Mouse (Mus musculus) CH12.LX (cell line): Measurements from ENCODE around the gene Alppl2. TPM values are rescaled to one million over a fixed set of nuclear protein-coding genes. Genes with fewer than 3 reads are reported as not detected.

Experiments used
- DNase-seq: peaks from one replicate; pipeline ENCODE4 v3.0.0-alpha.2; 2013; ENCODE audit errors: extremely low read depth
- H3K27ac ChIP-seq: 2 replicates; pipeline ENCODE4 v1.5.1; 2012; ENCODE audit warnings: low read depth, mild to moderate bottlenecking, control low read depth, moderate library complexity; ENCODE audit not compliant: insufficient read depth
- H3K27me3 ChIP-seq: replicated peaks from 2 replicates; pipeline ENCODE3; 2012; ENCODE audit warnings: inconsistent platforms
- H3K36me3 ChIP-seq, 2 experiments: replicated peaks in 1 of 2; 2 replicates each; pipeline versions ENCODE3 to v1.6.1; 2012; ENCODE audit warnings: inconsistent platforms in 1 of 2, low read length in 1 of 2, mild to moderate bottlenecking in 1 of 2, mixed read lengths in 1 of 2, moderate library complexity in 1 of 2; ENCODE audit not compliant: control insufficient read depth in 1 of 2, insufficient read depth in 1 of 2
- H3K4me1 ChIP-seq, 2 experiments: 2 replicates each; pipeline ENCODE4 v1.6.1; 2012; ENCODE audit warnings: inconsistent platforms in 1 of 2, moderate library complexity in 1 of 2; ENCODE audit not compliant: insufficient read depth in 2 of 2, control insufficient read depth in 1 of 2
- H3K4me2 ChIP-seq: 2 replicates; pipeline ENCODE4 v1.6.1; 2012; ENCODE audit warnings: low read depth, mild to moderate bottlenecking, control low read depth; ENCODE audit not compliant: poor library complexity, insufficient read depth, severe bottlenecking
- H3K4me3 ChIP-seq, 3 experiments: fragments of 150-350 bp in 1 of 3; sonication (generic) in 1 of 3; replicated peaks in 1 of 3; 2 replicates each; pipeline versions ENCODE3 to v1.5.1; 2011 to 2012; ENCODE audit warnings: low read depth in 2 of 3, low read length in 2 of 3, mild to moderate bottlenecking in 2 of 3, moderate library complexity in 2 of 3, control low read depth in 1 of 3, improper control_type of control experiment in 1 of 3, inconsistent platforms in 1 of 3, mixed read lengths in 1 of 3; ENCODE audit not compliant: poor library complexity in 1 of 3
- H3K79me2 ChIP-seq: replicated peaks from 2 replicates; pipeline ENCODE4 v1.6.1; 2012; ENCODE audit warnings: mild to moderate bottlenecking, moderate library complexity; ENCODE audit not compliant: control insufficient read depth, poor library complexity, insufficient read depth, severe bottlenecking; ENCODE audit errors: extremely low read depth
- H3K9ac ChIP-seq: 2 replicates; pipeline ENCODE4 v1.6.1; 2012; ENCODE audit warnings: low read depth, mild to moderate bottlenecking, control low read depth, moderate library complexity; ENCODE audit not compliant: insufficient read depth
- H3K9me3 ChIP-seq: replicated peaks from 2 replicates; pipeline ENCODE3; 2012; ENCODE audit warnings: low read length, inconsistent platforms, mixed read lengths
- BHLHE40 ChIP-seq: IDR thresholded peaks from 2 replicates; pipeline ENCODE4 v1.6.1; 2011; ENCODE audit warnings: mild to moderate bottlenecking, low read depth, low read length, improper control_type of control experiment
- CTCF ChIP-seq, 2 experiments: IDR thresholded peaks in 1 of 2; conservative IDR thresholded peaks in 1 of 2; 2 replicates each; pipeline ENCODE4 v1.5.1; 2011 to 2012; ENCODE audit warnings: low read depth in 2 of 2, low read length in 2 of 2, improper control_type of control experiment in 1 of 2, inconsistent platforms in 1 of 2, mild to moderate bottlenecking in 1 of 2, moderate library complexity in 1 of 2
- E2F4 ChIP-seq: IDR thresholded peaks from 2 replicates; pipeline ENCODE4 v1.6.1; 2011; ENCODE audit warnings: low read depth, low read length, improper control_type of control experiment; ENCODE audit not compliant: insufficient replicate concordance
- ELF1 ChIP-seq: IDR thresholded peaks from 2 replicates; pipeline ENCODE4 v1.6.1; 2014; ENCODE audit warnings: low read depth, mild to moderate bottlenecking, inconsistent platforms, low read length, improper control_type of control experiment
- EP300 ChIP-seq: IDR thresholded peaks from 2 replicates; pipeline ENCODE4 v1.6.1; 2011; ENCODE audit warnings: low read length, improper control_type of control experiment
- ETS1 ChIP-seq: conservative IDR thresholded peaks from 2 replicates; pipeline ENCODE4 v1.6.1; 2012; ENCODE audit warnings: low read depth, mild to moderate bottlenecking, inconsistent platforms, low read length, improper control_type of control experiment, moderate library complexity
- HCFC1 ChIP-seq: IDR thresholded peaks from 2 replicates; pipeline ENCODE4 v1.6.1; 2012; ENCODE audit warnings: low read depth, mild to moderate bottlenecking, inconsistent platforms, low read length, improper control_type of control experiment
- IRF4 ChIP-seq: IDR thresholded peaks from 2 replicates; pipeline ENCODE4 v1.6.1; 2014; ENCODE audit warnings: low read depth, mild to moderate bottlenecking, inconsistent platforms, low read length, improper control_type of control experiment
- MAX ChIP-seq: IDR thresholded peaks from 2 replicates; pipeline ENCODE4 v1.6.1; 2011; ENCODE audit warnings: low read length, improper control_type of control experiment
- MXI1 ChIP-seq: IDR thresholded peaks from 2 replicates; pipeline ENCODE4 v1.6.1; 2011; ENCODE audit warnings: mild to moderate bottlenecking, low read depth, low read length, improper control_type of control experiment
- MYC ChIP-seq: IDR thresholded peaks from 2 replicates; pipeline ENCODE4 v1.6.1; 2011; ENCODE audit warnings: low read depth, mild to moderate bottlenecking, improper control_type of control experiment, low read length
- NRF1 ChIP-seq: IDR thresholded peaks from 2 replicates; pipeline ENCODE4 v1.6.1; 2014; ENCODE audit warnings: low read depth, mild to moderate bottlenecking, inconsistent platforms, low read length, improper control_type of control experiment, moderate library complexity
- RAD21 ChIP-seq: IDR thresholded peaks from 2 replicates; pipeline ENCODE4 v1.6.1; 2011; ENCODE audit warnings: low read depth, mild to moderate bottlenecking, low read length, improper control_type of control experiment, moderate library complexity
- RCOR1 ChIP-seq: conservative IDR thresholded peaks from 2 replicates; pipeline ENCODE4 v1.6.1; 2012; ENCODE audit warnings: low read depth, mild to moderate bottlenecking, inconsistent platforms, low read length, improper control_type of control experiment
- SMC3 ChIP-seq: IDR thresholded peaks from 2 replicates; pipeline ENCODE4 v1.6.1; 2011; ENCODE audit warnings: low read depth, low read length, improper control_type of control experiment
- TCF12 ChIP-seq: IDR thresholded peaks from 2 replicates; pipeline ENCODE4 v1.6.1; 2014; ENCODE audit warnings: low read depth, mild to moderate bottlenecking, inconsistent platforms, low read length, improper control_type of control experiment
- UBTF ChIP-seq: IDR thresholded peaks from 2 replicates; pipeline ENCODE4 v1.6.1; 2012; ENCODE audit warnings: low read depth, mild to moderate bottlenecking, inconsistent platforms, low read length, improper control_type of control experiment, moderate library complexity
- USF2 ChIP-seq: conservative IDR thresholded peaks from 2 replicates; pipeline ENCODE4 v1.6.1; 2011; ENCODE audit warnings: low read depth, low read length, improper control_type of control experiment
- ZC3H11A ChIP-seq: IDR thresholded peaks from 2 replicates; pipeline ENCODE4 v1.6.1; 2012; ENCODE audit warnings: low read depth, mild to moderate bottlenecking, inconsistent platforms, low read length, improper control_type of control experiment
- ZKSCAN1 ChIP-seq: IDR thresholded peaks from 2 replicates; pipeline ENCODE4 v1.6.1; 2012; ENCODE audit warnings: low read depth, inconsistent platforms, low read length, improper control_type of control experiment, borderline replicate concordance
- ZMIZ1 ChIP-seq: IDR thresholded peaks from 2 replicates; pipeline ENCODE4 v1.6.1; 2012; ENCODE audit warnings: low read depth, mild to moderate bottlenecking, inconsistent platforms, low read length, improper control_type of control experiment
- dilution Hi-C: fragments of 300-500 bp; cut with MboI; formaldehyde crosslinking; loops from 2 replicates; pipeline ENCODE4 v1.14.3; 2020; ENCODE audit warnings: low sequenced_read_pairs; ENCODE audit not compliant: extremely low pct_unique_long_range_greater_than_20kb, extremely low pct_ligation_motif_present
- in situ Hi-C: fragments of 300-500 bp; cut with MboI; formaldehyde crosslinking; loops from 3 replicates; pipeline ENCODE4 v1.14.3; 2019; ENCODE audit warnings: low sequenced_read_pairs, low pct_ligation_motif_present, low pct_unique_long_range_greater_than_20kb, mixed read lengths
- polyA plus RNA-seq: library from polyadenylated mRNA; unstranded; fragments of >175 nt; gene quantifications from 2 replicates; pipeline ENCODE4 v1.2.1, GENCODE M21; 2012; ENCODE audit warnings: low read depth; ENCODE audit not compliant: insufficient read length
- total RNA-seq, 2 experiments: library from RNA; depleted of rRNA; stranded (reverse); fragments of 300-350 nt in 1 of 2; fragments of >200 nt in 1 of 2; gene quantifications; 2 replicates each; pipeline ENCODE4 v1.2.3; 2012 to 2014

Alppl2 gene
- total and polyA plus RNA-seq, 3 experiments = not detected

GRCm38 (mm10) chr1:87073776-87074175 is 16.0 kb downstream of the Alppl2 start:
- dilution Hi-C loops = no loop called here
- H3K9ac ChIP-seq = no peak overlapping the region
- TF ChIP-seq HCFC1 (no peak), ZKSCAN1 (no peak), ELF1 (no peak), CTCF (conservative IDR thresholded peaks at IDR 0.05 in 1 of 2, IDR thresholded peaks at IDR 0.05 in 1 of 2; ENCODE audit: low read depth in 2 of 2, low read length in 2 of 2) (no peak), TCF12 (no peak), EP300 (no peak), NRF1 (no peak), ETS1 (no peak), BHLHE40 (no peak), USF2 (no peak), MYC (no peak), SMC3 (no peak), MXI1 (no peak), ZMIZ1 (no peak), RCOR1 (no peak), E2F4 (no peak)
- TF ChIP-seq, all 38 proteins: peak for 0
- in situ Hi-C loops = no loop called here
- H3K4me3 ChIP-seq = no peak overlapping the region
- H3K27me3 ChIP-seq = peaks cover 2% of the 10 kb centered on the region
- H3K36me3 ChIP-seq = no peaks in the 10 kb centered on the region
- peaks cover 4 to 5% of the 10 kb centered on the region in 2 experiments; a peak in 2 of 4 replicates for H3K4me1 ChIP-seq
- no peak for DNase-seq
- no peak overlapping the region for H3K27ac ChIP-seq
- no peaks in the 10 kb centered on the region for H3K9me3 ChIP-seq
- H3K4me2 ChIP-seq = no peak overlapping the region
- H3K79me2 ChIP-seq = no peaks in the 10 kb centered on the region

- Histone ChIP-seq H3K9me3 (no peaks in the 10 kb centered on the region), H3K4me2 (no peak overlapping the region), H3K36me3 (no peaks in the 10 kb centered on the region), H3K4me3 (no peak overlapping the region), H3K4me1 (peaks cover 4 to 5% of the 10 kb centered on the region in 2 experiments; a peak in 2 of 4 replicates), H3K27me3 (peaks cover 2% of the 10 kb centered on the region), H3K79me2 (no peaks in the 10 kb centered on the region), H3K9ac (no peak overlapping the region), H3K27ac (no peak overlapping the region)
- peak; percentile 39 for DNase-seq
- in situ Hi-C loops (no loop called here), dilution Hi-C loops (no loop called here)
- TF ChIP-seq RAD21 (peak; percentile 50), IRF4 (no peak), MAX (no peak), RCOR1 (no peak), ZC3H11A (no peak), HCFC1 (no peak), TCF12 (0 out of 2 replicates have a peak, but pooled peaks have one; percentile 20), CTCF (conservative IDR thresholded peaks at IDR 0.05 in 1 of 2, IDR thresholded peaks at IDR 0.05 in 1 of 2; ENCODE audit: low read depth in 2 of 2, low read length in 2 of 2) (peak; percentile 19 to 79; a peak in 3 of 4 replicates), SMC3 (peak; percentile 61), ZKSCAN1 (no peak), UBTF (no peak)
Measured at GRCm38 (mm10) chr1:87070720-87071119, 19.0 kb downstream of the Alppl2 start.
